Mouse (Mus musculus): ENCODE data around the gene Klhdc10. TPM values are rescaled to one million over a fixed set of nuclear protein-coding genes. Genes with fewer than 3 reads are reported as not detected.

Gene Klhdc10
- polyA plus RNA-seq, 1 experiment from 2014 or later, result 36.9 TPM

DNA sequence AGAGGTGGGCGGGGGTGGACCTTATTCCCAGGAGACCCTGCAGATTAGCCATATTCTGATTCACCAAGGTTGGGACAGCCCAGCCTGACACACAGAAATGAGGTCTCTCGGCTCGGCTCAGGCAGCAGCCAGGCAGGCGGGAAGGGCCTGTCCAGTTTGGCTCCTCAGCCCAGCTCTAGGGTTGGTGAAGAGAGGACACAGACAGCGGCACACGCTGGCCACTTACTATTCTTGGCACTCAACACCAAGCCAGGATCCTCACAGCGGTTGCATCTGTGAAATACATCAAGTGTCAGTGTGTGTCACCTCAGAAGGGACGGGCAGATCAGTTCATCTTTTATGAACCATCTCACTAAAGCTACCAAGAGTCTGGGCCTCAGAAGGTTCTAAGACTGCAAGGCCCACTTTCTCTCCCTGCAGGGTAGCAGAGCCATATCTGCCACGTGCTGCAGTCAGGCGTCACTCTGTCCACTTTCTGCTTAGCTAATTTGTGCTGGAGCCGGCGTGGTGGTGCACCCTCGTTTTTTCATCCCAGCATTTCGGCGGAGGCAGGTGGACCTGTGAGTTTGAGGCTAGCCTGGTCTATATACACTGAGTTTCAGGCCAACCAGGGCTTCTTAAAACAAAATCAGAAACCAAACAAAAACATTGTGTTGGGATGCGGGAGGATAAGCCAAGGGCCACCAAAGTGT is 57.5 kb downstream of the Klhdc10 start:
- Histone ChIP-seq H3K9ac (peak overlapping the region; percentile 55; the same call in 1 of the 2 replicates), H3K4me3 (peak overlapping the region; percentile 37), H3K9me3 (no peaks in the 10 kb centered on the region), H3K4me2 (peak overlapping the region; percentile 62), H3K36me3 (no peaks in the 10 kb centered on the region; the same call in 1 of the 2 replicates), H3K4me1 (replicated peaks) (peaks cover 35% of the 10 kb centered on the region), H3K27me3 (no peaks in the 10 kb centered on the region), H3K27ac (replicated peaks) (peak overlapping the region; percentile 98)
- 63% methylated on average over 16 of the region's 16 CpGs for WGBS
- ATAC-seq (ENCODE audit: low FRiP score, low read depth), result no peak

DNA sequence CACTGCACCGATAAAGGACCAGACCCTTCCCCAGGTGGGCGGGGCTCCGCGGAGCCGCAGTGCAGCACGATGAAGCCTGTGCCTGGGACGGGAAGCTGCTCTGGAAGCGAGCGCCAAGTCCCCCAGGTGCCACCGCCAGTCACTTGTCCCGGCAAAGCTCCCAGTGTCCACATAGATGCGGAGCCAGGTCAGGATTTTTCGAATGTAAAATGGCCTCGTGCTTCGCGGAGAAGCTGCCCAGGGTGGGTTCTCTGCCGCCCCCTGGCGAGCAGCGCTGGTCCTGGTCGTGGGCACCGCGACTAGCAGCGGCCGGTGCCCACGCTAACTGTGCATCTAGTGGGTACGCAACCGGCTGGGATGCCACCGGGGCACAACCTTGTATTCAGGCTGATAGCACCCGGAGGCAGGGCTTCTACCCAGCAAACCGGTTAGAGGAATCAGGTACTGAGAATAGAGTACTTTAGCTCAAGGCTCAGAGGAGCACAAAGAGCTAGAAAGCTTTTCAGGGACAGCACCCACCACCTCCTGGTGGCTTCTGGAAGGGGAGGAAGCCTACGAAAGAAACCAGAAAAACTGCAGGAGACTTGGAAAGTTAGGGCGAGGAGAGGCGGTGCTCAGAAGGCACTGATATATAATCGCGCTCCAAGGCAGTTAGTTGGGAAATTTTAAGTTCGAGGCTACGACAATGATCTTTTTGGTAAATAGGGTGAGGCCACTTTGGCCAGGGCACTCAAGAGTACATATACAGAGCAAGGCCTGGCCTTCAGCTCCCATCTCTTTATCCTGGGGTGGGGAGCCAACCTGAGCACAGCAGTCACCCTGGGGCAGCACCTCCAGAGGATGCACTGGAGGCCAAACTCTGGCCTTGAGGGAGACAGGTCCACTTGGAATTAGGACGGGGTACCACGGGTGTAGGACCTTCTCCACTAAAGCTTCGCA is 58.4 kb downstream of the Klhdc10 start:
- Histone ChIP-seq H3K36me3 (no peaks in the 10 kb centered on the region; the same call in 1 of the 2 replicates), H3K9ac (peak overlapping the region; percentile 55), H3K4me1 (replicated peaks) (peaks cover 35% of the 10 kb centered on the region), H3K27ac (replicated peaks) (peak overlapping the region; percentile 98), H3K4me2 (peak overlapping the region; percentile 62), H3K27me3 (no peaks in the 10 kb centered on the region), H3K4me3 (peak overlapping the region; percentile 37), H3K9me3 (no peaks in the 10 kb centered on the region)
- 5% methylated on average over 40 of the region's 40 CpGs for WGBS
- peak; percentile 15 for ATAC-seq (ENCODE audit: low FRiP score, low read depth)

DNA sequence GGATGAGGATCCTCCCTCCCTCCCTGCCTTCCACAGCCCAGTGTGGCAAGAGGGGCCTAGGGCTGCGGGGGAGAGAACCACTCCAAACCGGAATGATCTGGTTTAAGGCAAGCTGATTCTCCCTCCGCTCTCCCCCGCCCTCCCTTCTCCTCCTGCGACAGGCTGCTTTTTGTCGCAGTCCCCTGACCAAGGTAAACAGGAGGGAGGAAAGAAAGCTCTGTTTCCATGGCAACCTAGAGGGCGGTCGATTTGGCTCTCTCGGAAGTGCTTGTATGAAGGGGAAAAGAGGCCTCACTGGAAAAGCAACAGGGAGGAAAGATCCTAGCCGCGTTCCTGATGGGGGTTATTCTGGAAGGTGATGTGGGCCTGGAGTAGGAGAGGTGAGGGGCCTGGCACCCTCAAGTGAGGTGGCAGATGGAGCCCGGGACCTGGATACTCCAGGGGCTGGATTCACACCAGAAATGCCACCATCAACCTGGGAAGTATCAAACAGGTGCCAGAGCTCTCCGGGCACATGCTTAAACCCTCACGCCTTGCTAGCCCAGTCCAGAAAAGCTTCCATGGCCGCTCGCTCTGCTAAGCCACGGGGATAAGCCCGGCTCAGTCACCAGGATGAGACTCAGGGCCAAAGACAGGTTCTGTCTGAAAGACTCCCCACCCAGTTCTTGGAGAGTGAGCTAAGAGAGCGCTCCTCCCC is 59.2 kb downstream of the Klhdc10 start:
- no peak overlapping the region for H3K4me3 ChIP-seq
- H3K4me2 ChIP-seq, result peak overlapping the region; percentile 62
- ATAC-seq (ENCODE audit: low FRiP score, low read depth), result peak; percentile 94
- H3K27ac ChIP-seq (replicated peaks), result peak overlapping the region; percentile 98
- peaks cover 35% of the 10 kb centered on the region for H3K4me1 ChIP-seq (replicated peaks)
- peak overlapping the region; percentile 55 for H3K9ac ChIP-seq
- no peaks in the 10 kb centered on the region for H3K36me3 ChIP-seq
- no peaks in the 10 kb centered on the region for H3K9me3 ChIP-seq
- no peaks in the 10 kb centered on the region for H3K27me3 ChIP-seq
- WGBS, result 18% methylated on average over 19 of the region's 19 CpGs

DNA sequence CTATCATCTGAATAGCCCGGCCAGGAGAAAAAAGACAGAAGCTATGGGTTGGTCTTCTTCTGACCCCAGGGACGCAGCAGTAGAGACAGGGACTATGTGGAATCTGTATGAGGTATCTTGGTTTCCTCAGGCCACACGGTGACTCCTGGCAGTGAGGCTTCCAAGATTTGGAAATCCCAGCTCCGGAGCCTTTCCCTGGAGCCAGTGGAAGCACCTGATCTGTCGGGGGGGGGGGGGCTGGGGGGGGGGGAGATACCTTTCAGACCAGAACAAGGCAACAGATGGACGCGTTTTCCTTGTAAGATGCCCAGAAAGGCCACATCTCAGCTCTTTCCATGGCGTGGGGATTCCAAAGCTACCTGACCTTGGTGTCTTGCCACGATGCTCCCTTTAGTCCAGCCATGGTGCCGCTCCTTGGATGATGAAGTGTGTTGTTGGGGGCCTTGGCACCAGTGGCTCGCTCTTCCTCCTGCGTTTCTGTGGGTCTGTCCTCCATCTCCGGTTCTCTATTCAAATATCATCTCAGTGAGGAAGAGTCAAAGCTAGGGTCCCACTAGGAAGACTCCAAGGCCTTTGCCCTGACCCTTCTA is 60.2 kb downstream of the Klhdc10 start:
- H3K9me3 ChIP-seq, result no peaks in the 10 kb centered on the region
- H3K9ac ChIP-seq, result no peak overlapping the region
- no peaks in the 10 kb centered on the region for H3K36me3 ChIP-seq
- peaks cover 35% of the 10 kb centered on the region for H3K4me1 ChIP-seq (replicated peaks)
- peak overlapping the region; percentile 98 for H3K27ac ChIP-seq (replicated peaks)
- H3K4me2 ChIP-seq, result no peak overlapping the region
- no peak for ATAC-seq (ENCODE audit: low FRiP score, low read depth)
- no peaks in the 10 kb centered on the region for H3K27me3 ChIP-seq
- 86% methylated on average over 13 of the region's 13 CpGs for WGBS
- no peak overlapping the region for H3K4me3 ChIP-seq

DNA sequence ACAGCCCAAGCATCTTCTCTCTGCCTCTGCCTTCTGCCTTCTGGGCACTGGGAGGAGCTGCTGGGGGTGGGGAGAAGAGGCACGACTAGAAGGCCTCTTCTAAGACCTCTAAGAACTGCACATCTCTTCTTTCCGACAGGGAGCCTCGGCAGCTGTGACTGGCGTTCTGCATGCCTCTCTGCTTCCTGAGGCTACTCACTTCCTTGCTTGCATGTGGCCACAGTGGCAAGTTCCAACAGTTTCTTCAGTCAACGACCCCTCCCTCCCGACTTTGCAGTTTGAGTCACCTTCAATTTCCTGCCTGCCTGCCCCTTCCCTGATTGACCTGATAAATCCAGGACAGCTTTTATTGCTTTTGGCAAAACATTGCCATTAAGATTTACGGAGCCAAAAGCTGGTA is 61.2 kb downstream of the Klhdc10 start:
- 50% methylated on average over 7 of the region's 7 CpGs for WGBS
- Histone ChIP-seq H3K27me3 (no peaks in the 10 kb centered on the region), H3K36me3 (no peaks in the 10 kb centered on the region), H3K9me3 (no peaks in the 10 kb centered on the region), H3K9ac (no peak overlapping the region), H3K4me2 (no peak overlapping the region), H3K4me1 (replicated peaks) (peaks cover 41% of the 10 kb centered on the region), H3K27ac (replicated peaks) (peak overlapping the region; percentile 49), H3K4me3 (no peak overlapping the region)
- ATAC-seq (ENCODE audit: low FRiP score, low read depth), result no peak

DNA sequence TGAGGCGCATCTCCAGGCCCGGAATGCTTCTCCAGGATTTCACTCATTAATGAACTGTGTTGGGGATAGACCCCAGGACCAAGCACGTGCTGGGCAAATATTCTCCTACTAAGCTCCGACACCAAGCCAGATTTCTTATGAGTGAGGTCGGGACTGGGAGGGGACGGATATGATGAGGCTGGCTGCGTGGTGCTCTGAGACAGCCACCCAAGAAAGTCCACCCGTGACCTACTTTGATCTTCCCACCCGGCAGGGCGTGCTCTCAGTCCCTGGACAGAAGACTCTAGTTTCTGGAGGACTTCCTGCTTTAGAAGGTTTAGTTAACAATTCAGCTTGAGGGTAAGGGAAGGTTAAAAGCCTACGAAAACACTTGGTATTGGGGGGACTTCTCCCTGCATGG is 63.9 kb downstream of the Klhdc10 start:
- no peak overlapping the region for H3K4me3 ChIP-seq
- H3K27ac ChIP-seq (replicated peaks), result no peak overlapping the region
- no peaks in the 10 kb centered on the region for H3K27me3 ChIP-seq
- H3K4me2 ChIP-seq, result no peak overlapping the region
- WGBS, result 91% methylated on average over 11 of the region's 11 CpGs
- peaks cover 37% of the 10 kb centered on the region for H3K4me1 ChIP-seq (replicated peaks)
- H3K9ac ChIP-seq, result no peak overlapping the region
- no peak for ATAC-seq (ENCODE audit: low FRiP score, low read depth)
- H3K9me3 ChIP-seq, result no peaks in the 10 kb centered on the region
- no peaks in the 10 kb centered on the region for H3K36me3 ChIP-seq

DNA sequence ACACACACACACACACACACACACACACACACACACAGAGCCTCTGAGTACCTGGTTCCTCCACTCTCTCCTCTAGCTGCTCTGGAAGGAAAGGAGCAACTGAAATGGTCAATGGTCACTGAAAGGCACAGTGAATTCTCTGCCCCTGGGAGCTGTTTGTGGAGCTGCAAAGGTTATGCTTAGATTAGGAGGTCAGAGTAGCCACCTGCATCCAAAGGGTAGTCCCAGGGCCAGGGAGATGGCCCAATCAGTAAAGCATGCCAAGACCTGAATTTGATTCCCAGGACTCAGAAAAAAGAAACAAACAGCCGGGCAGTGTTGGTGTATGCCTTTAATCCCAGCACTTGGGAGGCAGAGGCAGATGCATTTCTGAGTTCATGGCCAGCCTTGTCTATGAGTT is 66.4 kb downstream of the Klhdc10 start:
- no peak overlapping the region for H3K4me3 ChIP-seq
- H3K9ac ChIP-seq, result no peak overlapping the region
- WGBS, result 88% methylated on average over 1 of the region's 1 CpGs
- H3K27me3 ChIP-seq, result no peaks in the 10 kb centered on the region
- no peaks in the 10 kb centered on the region for H3K9me3 ChIP-seq
- peaks cover 19% of the 10 kb centered on the region for H3K4me1 ChIP-seq (replicated peaks)
- H3K36me3 ChIP-seq, result no peaks in the 10 kb centered on the region
- ATAC-seq (ENCODE audit: low FRiP score, low read depth), result no peak
- no peak overlapping the region for H3K4me2 ChIP-seq
- H3K27ac ChIP-seq (replicated peaks), result no peak overlapping the region

DNA sequence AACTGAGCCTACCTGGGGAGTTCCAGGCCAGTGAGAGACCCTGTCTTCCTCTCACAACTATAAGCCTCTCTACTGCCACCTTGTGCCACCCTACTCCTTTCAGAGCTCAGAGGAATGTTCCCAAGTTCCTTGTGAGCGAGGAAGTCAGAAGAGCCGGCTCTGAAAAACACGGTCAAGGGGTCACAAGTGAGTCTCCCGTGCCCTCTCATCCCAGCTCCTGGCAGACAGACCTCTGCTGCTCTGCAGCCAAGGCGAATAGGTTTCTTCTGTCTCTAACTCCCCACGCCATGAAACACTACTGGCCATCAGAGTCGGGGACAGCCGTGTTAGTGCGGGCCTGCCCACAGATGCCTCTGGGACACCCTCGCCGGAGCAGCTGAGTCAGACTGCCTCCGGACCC is 67.0 kb downstream of the Klhdc10 start:
- Histone ChIP-seq H3K4me1 (replicated peaks) (peaks cover 19% of the 10 kb centered on the region), H3K9me3 (no peaks in the 10 kb centered on the region), H3K9ac (no peak overlapping the region), H3K36me3 (no peaks in the 10 kb centered on the region), H3K27ac (replicated peaks) (no peak overlapping the region; the same call in 1 of the 2 replicates), H3K4me3 (no peak overlapping the region), H3K27me3 (no peaks in the 10 kb centered on the region), H3K4me2 (no peak overlapping the region)
- ATAC-seq (ENCODE audit: low FRiP score, low read depth), result no peak
- 53% methylated on average over 12 of the region's 12 CpGs for WGBS

DNA sequence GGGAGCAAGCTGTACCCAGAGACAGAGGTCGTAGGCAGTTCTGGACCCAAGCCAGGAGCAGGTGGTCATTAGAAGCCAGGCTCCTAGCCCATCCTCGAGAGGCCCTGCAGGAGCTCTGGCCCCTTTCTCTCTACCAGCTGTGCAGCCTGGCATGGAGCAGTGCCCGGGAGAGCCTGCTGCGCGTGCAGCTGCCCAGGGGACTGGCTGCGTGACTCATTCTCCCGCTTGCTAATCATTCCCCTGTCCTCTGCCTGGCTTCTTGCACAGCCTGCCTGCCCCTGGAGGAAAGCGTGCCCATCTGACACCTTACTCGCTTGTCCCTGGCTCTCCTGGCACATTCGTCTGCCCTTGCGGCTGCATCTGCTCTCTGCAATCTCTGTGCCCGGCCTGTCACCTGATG is 67.7 kb downstream of the Klhdc10 start:
- H3K27me3 ChIP-seq, result no peaks in the 10 kb centered on the region
- ATAC-seq (ENCODE audit: low FRiP score, low read depth), result peak; percentile 70
- no peak overlapping the region for H3K4me2 ChIP-seq
- 38% methylated on average over 12 of the region's 12 CpGs for WGBS
- peaks cover 19% of the 10 kb centered on the region for H3K4me1 ChIP-seq (replicated peaks)
- no peak overlapping the region for H3K4me3 ChIP-seq
- H3K9me3 ChIP-seq, result no peaks in the 10 kb centered on the region
- H3K36me3 ChIP-seq, result no peaks in the 10 kb centered on the region
- H3K9ac ChIP-seq, result no peak overlapping the region
- peak overlapping the region; percentile 9 for H3K27ac ChIP-seq (replicated peaks)

DNA sequence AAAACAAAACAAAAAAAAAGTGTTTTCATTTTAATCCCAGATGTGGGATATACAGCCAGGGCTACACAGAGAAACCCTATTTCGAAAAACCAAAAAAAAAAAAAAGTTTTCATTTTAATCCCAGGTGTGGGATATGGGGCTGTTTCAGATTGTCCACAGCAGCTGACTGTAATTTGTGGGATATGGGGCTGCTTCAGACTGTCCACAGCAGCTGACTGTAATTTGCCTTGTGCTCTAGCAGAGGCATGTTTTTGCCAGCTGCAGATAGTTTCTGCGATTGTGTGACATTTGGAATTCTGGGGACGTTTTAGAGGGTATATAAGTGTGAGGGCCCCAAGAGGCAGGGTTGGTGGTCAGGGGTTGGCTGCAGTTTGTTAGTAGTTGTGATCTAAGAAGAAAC is 70.0 kb downstream of the Klhdc10 start:
- Histone ChIP-seq H3K36me3 (no peaks in the 10 kb centered on the region), H3K4me1 (replicated peaks) (peaks cover 19% of the 10 kb centered on the region), H3K4me2 (no peak overlapping the region), H3K9me3 (no peaks in the 10 kb centered on the region), H3K4me3 (no peak overlapping the region), H3K27ac (replicated peaks) (no peak overlapping the region), H3K9ac (no peak overlapping the region), H3K27me3 (no peaks in the 10 kb centered on the region)
- 82% methylated on average over 3 of the region's 3 CpGs for WGBS
- no peak for ATAC-seq (ENCODE audit: low FRiP score, low read depth)

DNA sequence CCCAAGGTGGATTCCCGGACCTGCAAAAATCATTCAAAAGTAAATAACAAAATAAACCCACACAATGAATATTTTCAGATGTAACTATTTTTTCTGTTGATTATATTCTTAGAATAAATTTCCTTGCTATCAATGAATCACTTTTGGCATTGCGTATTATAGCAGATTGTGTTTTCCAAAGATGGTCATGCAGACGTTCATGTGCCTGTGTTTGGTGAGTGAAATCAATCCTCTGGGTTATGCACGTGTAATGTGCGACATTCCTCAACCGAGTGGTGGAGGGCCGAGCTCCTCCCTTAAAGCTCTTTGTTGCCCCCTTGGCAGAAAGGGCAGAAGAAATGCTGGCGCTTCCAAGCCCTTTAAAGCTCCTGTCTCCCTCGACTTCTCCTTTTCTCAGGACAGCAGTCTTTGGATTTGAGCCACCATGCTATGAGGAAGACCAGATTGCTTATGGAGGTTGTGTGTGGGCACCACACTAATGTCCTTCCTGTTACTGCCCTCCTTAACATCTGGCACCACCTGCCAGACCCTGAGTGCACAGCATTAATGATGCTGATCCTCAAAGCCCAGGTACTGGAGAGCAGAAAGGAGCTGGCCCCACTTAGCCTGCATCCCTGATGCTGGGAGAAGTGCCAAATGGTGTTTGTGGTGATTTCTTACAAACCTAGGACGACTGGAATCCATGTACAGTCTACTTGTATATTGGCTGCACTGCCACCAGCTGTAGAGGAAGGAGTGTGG is 74.5 kb downstream of the Klhdc10 start:
- Histone ChIP-seq H3K4me1 (replicated peaks) (peaks cover 6% of the 10 kb centered on the region; the same call in 1 of the 2 replicates), H3K27ac (replicated peaks) (no peak overlapping the region), H3K27me3 (no peaks in the 10 kb centered on the region), H3K4me2 (no peak overlapping the region), H3K9ac (no peak overlapping the region), H3K4me3 (no peak overlapping the region), H3K36me3 (0 out of 2 replicates have a peak, but pooled peaks cover 4% of the 10 kb centered on the region), H3K9me3 (no peaks in the 10 kb centered on the region)
- no peak for ATAC-seq (ENCODE audit: low FRiP score, low read depth)
- 77% methylated on average over 10 of the region's 10 CpGs for WGBS
